Mouse (Mus musculus) limb, embryonic 10.5 days (tissue): ENCODE measurements around the gene S1pr4. TPM values are rescaled to one million over a fixed set of nuclear protein-coding genes. Genes with fewer than 3 reads are reported as not detected.
A peak's percentile ranks its signal among the peaks of the same experiment; 100 is the strongest.

Source experiments
- DNase-seq: peaks from one replicate; pipeline ENCODE4 v3.0.0-alpha.2; 2017; ENCODE audit warnings: low spot score
- H3K27ac ChIP-seq: fragments of 300-500 bp; sonication (generic); 2 replicates; pipeline ENCODE4 v1.5.1; 2016; ENCODE audit warnings: mild to moderate bottlenecking
- H3K27me3 ChIP-seq: fragments of 300-500 bp; sonication (generic); 2 replicates; pipeline ENCODE4 v1.6.1; 2016; ENCODE audit warnings: low read depth, mild to moderate bottlenecking; ENCODE audit not compliant: poor library complexity, severe bottlenecking
- H3K36me3 ChIP-seq: fragments of 300-500 bp; sonication (generic); 2 replicates; pipeline ENCODE4 v1.6.1; 2016; ENCODE audit warnings: mild to moderate bottlenecking, moderate library complexity
- H3K4me1 ChIP-seq: fragments of 300-500 bp; sonication (generic); 2 replicates; pipeline ENCODE4 v1.6.1; 2016
- H3K4me3 ChIP-seq: fragments of 300-500 bp; sonication (generic); 2 replicates; pipeline ENCODE4 v1.5.1; 2016; ENCODE audit warnings: mild to moderate bottlenecking, moderate library complexity
- H3K9me3 ChIP-seq: fragments of 300-500 bp; sonication (generic); replicated peaks from 2 replicates; pipeline ENCODE4 v1.6.1; 2016; ENCODE audit warnings: mild to moderate bottlenecking
- WGBS: fragments of 180-500 bp; shearing (Covaris S2); methylation state at CpG from one replicate; pipeline ENCODE4 v1.1.7; 2016; 5-methylcytosine and 5-hydroxymethylcytosine counted together
- microRNA-seq: library from miRNA; unstranded; fragments of <30 nt; microRNA quantifications from one replicate; pipeline ENCODE4, GENCODE M21; 2017
- polyA plus RNA-seq: library from polyadenylated mRNA; unstranded; fragments of >200 nt; fragmentation: Nextera tagmentation; extraction: Ambion mirVana; gene quantifications from 2 replicates; pipeline ENCODE4 v1.2.1, GENCODE M21; 2016

The S1pr4 gene
- polyA plus RNA-seq, 1 experiment from 2014 or later: 0.34 TPM

GRCm38 (mm10) chr10:81454106-81454505 is 45.8 kb downstream of the S1pr4 start:
- 73% methylated on average over 2 of the region's 2 CpGs for WGBS
- no peaks in the 10 kb centered on the region for H3K36me3 ChIP-seq
- no peak overlapping the region for H3K27ac ChIP-seq
- DNase-seq: peak; percentile 28
- H3K4me1 ChIP-seq: peaks cover 8% of the 10 kb centered on the region
- no peak overlapping the region for H3K4me3 ChIP-seq
- peaks cover 90% of the 10 kb centered on the region for H3K27me3 ChIP-seq
- no peaks in the 10 kb centered on the region for H3K9me3 ChIP-seq

GRCm38 (mm10) chr10:81452947-81453288 is 47.0 kb downstream of the S1pr4 start:
- Histone ChIP-seq H3K9me3 (no peaks in the 10 kb centered on the region), H3K27me3 (peaks cover 78% of the 10 kb centered on the region), H3K4me1 (peaks cover 8% of the 10 kb centered on the region), H3K4me3 (peak overlapping the region; percentile 17; the same call in 1 of the 2 replicates), H3K36me3 (no peaks in the 10 kb centered on the region), H3K27ac (no peak overlapping the region)
- 3% methylated on average over 14 of the region's 14 CpGs for WGBS
- DNase-seq: peak; percentile 37

- DNase-seq: peak; percentile 40
- Histone ChIP-seq H3K4me1 (peaks cover 8% of the 10 kb centered on the region), H3K27me3 (peaks cover 73% of the 10 kb centered on the region), H3K4me3 (peak overlapping the region; percentile 17; the same call in 1 of the 2 replicates), H3K9me3 (no peaks in the 10 kb centered on the region), H3K36me3 (no peaks in the 10 kb centered on the region), H3K27ac (no peak overlapping the region)
- 13% methylated on average over 36 of the region's 36 CpGs for WGBS
These were observed 47.5 kb downstream of the S1pr4 start for GRCm38 (mm10) chr10:81452237-81452946.

- Histone ChIP-seq H3K27ac (no peak overlapping the region), H3K27me3 (peaks cover 62% of the 10 kb centered on the region), H3K9me3 (no peaks in the 10 kb centered on the region), H3K4me3 (0 out of 2 replicates have a peak overlapping the region, but pooled peaks have one; percentile 3), H3K4me1 (peaks cover 8% of the 10 kb centered on the region), H3K36me3 (no peaks in the 10 kb centered on the region)
- peak; percentile 28 for DNase-seq
- WGBS: 72% methylated on average over 6 of the region's 6 CpGs
These were observed 48.6 kb downstream of the S1pr4 start for GRCm38 (mm10) chr10:81451365-81451745.

GRCm38 (mm10) chr10:81450641-81451364 is 49.1 kb downstream of the S1pr4 start:
- peak; percentile 27 for DNase-seq
- H3K4me1 ChIP-seq: peaks cover 8% of the 10 kb centered on the region
- no peak overlapping the region for H3K27ac ChIP-seq
- no peaks in the 10 kb centered on the region for H3K9me3 ChIP-seq
- 0 out of 2 replicates have a peak overlapping the region, but pooled peaks have one; percentile 3 for H3K4me3 ChIP-seq
- H3K27me3 ChIP-seq: peaks cover 57% of the 10 kb centered on the region
- H3K36me3 ChIP-seq: no peaks in the 10 kb centered on the region
- 68% methylated on average over 9 of the region's 9 CpGs for WGBS

GRCm38 (mm10) chr10:81450140-81450539 is 49.8 kb downstream of the S1pr4 start:
- WGBS: 1% methylated on average over 7 of the region's 7 CpGs

More at GRCm38 (mm10) chr10:81450140-81450539, 49.8 kb downstream of the S1pr4 start:
- Histone ChIP-seq H3K4me3 (no peak overlapping the region), H3K9me3 (no peaks in the 10 kb centered on the region), H3K27me3 (peaks cover 50% of the 10 kb centered on the region), H3K27ac (no peak overlapping the region), H3K4me1 (peaks cover 8% of the 10 kb centered on the region), H3K36me3 (no peaks in the 10 kb centered on the region)
- DNase-seq: peak; percentile 90

Small RNAs within 50 kb of the gene (microRNA-seq; reads per million reads assigned to microRNA genes)
- not detected for gene Gm25595

Other genes with a start within 250 kb of the S1pr4 start
- gene Matk, start 247.2 kb downstream of the S1pr4 start, polyA plus RNA-seq: 2.1 and 3.0 TPM in 2 replicates
- gene Mrpl54, start 233.2 kb downstream of the S1pr4 start, polyA plus RNA-seq: 234 and 258 TPM in 2 replicates
- 56.5 and 57.6 TPM in 2 replicates for gene Apba3, start 233.2 kb downstream of the S1pr4 start, polyA plus RNA-seq
- gene Tjp3, start 208.6 kb downstream of the S1pr4 start, polyA plus RNA-seq: 4.7 and 5.1 TPM in 2 replicates
- gene Pip5k1c, start 207.2 kb downstream of the S1pr4 start, polyA plus RNA-seq: 67.0 and 71.3 TPM in 2 replicates
- 62.5 and 67.7 TPM in 2 replicates for gene Cactin, start 179.0 kb downstream of the S1pr4 start, polyA plus RNA-seq
- 3.2 and 3.6 TPM in 2 replicates for gene Tbxa2r, start 171.4 kb downstream of the S1pr4 start, polyA plus RNA-seq
- gene Gipc3, start 156.9 kb downstream of the S1pr4 start, polyA plus RNA-seq: 0.09 TPM in 1 of 2 replicates, not detected in the other
- gene Hmg20b, start 149.7 kb downstream of the S1pr4 start, polyA plus RNA-seq: 99.6 and 114 TPM in 2 replicates
- gene Mfsd12, start 142.6 kb downstream of the S1pr4 start, polyA plus RNA-seq: 7.6 and 8.8 TPM in 2 replicates
- 0.24 and 0.38 TPM in 2 replicates for gene 4930404N11Rik, start 134.3 kb downstream of the S1pr4 start, polyA plus RNA-seq
- 134 and 148 TPM in 2 replicates for gene Fzr1, start 121.6 kb downstream of the S1pr4 start, polyA plus RNA-seq
- 101 and 115 TPM in 2 replicates for gene Dohh, start 115.7 kb downstream of the S1pr4 start, polyA plus RNA-seq
- 3.8 and 4.2 TPM in 2 replicates for gene Gm48551, start 115.7 kb downstream of the S1pr4 start, polyA plus RNA-seq
- gene Gm48552, start 111.1 kb downstream of the S1pr4 start, polyA plus RNA-seq: 1.4 and 1.5 TPM in 2 replicates
- 1.9 and 2.9 TPM in 2 replicates for gene Smim24, start 107.1 kb downstream of the S1pr4 start, polyA plus RNA-seq
- gene Nfic, start 44.5 kb downstream of the S1pr4 start, polyA plus RNA-seq: 9.3 and 19.8 TPM in 2 replicates
- gene Celf5, start 17.4 kb downstream of the S1pr4 start, polyA plus RNA-seq: 0.24 and 0.48 TPM in 2 replicates
- gene Ncln, start 3.7 kb downstream of the S1pr4 start, polyA plus RNA-seq: 100 and 102 TPM in 2 replicates
- gene Gna15, start 24.1 kb upstream of the S1pr4 start, polyA plus RNA-seq: 0.80 and 2.0 TPM in 2 replicates
- 88.5 and 91.5 TPM in 2 replicates for gene Gna11, start 45.1 kb upstream of the S1pr4 start, polyA plus RNA-seq
- gene Aes, start 59.4 kb upstream of the S1pr4 start, polyA plus RNA-seq: 337 and 432 TPM in 2 replicates
- gene Tle2, start 74.4 kb upstream of the S1pr4 start, polyA plus RNA-seq: 17.1 and 28.2 TPM in 2 replicates
- 12.6 and 15.5 TPM in 2 replicates for gene Tle6, start 100.9 kb upstream of the S1pr4 start, polyA plus RNA-seq
- gene BC025920, start 106.1 kb upstream of the S1pr4 start, polyA plus RNA-seq: 1.4 TPM in 2 replicates
- 53.3 and 58.5 TPM in 2 replicates for gene Sirt6, start 127.7 kb upstream of the S1pr4 start, polyA plus RNA-seq
- gene Ankrd24, start 128.4 kb upstream of the S1pr4 start, polyA plus RNA-seq: 8.0 and 8.6 TPM in 2 replicates
- 4.2 and 5.1 TPM in 2 replicates for gene Gm10778, start 148.9 kb upstream of the S1pr4 start, polyA plus RNA-seq
- 11.7 and 14.2 TPM in 2 replicates for gene Zfp433, start 204.7 kb upstream of the S1pr4 start, polyA plus RNA-seq